Mouse (Mus musculus) heart, adult 11 months (tissue): ENCODE measurements at regions not wholly inside any gene's neighbourhood (a gene's known extent, or its start where the extent isn't known, plus 50 kb on each side); places are given as distances from the start of the nearest gene placed in this dataset.
A peak's percentile ranks its signal among the peaks of the same experiment; 100 is the strongest.

Experiments used
- DNase-seq: peaks from one replicate; pipeline ENCODE4 v3.0.0; 2022

GRCm38 (mm10) chrX:136321692-136322091 is 51.6 kb downstream of the Bex3 start:
- no peak for DNase-seq

- peak; percentile 15 for DNase-seq
These were observed 95.8 kb downstream of the Bex3 start for GRCm38 (mm10) chrX:136365809-136366208.
